Mouse (Mus musculus) kidney, postnatal 0 days (tissue): ENCODE results near the gene Gzmc. TPM values are rescaled to one million over a fixed set of nuclear protein-coding genes. Genes with fewer than 3 reads are reported as not detected.
"Not testable (repeated sequence)": the region's sequence is repeated elsewhere in the genome, so short reads cannot be mapped to it uniquely, and the experiment has no call there.

ENCODE experiments used
- ATAC-seq: fragments of 200-750 bp; cut with Nextera tagmentation; replicated peaks from 2 replicates; pipeline ENCODE4 v1.8.0; 2017; ENCODE audit warnings: low read depth, moderate number of reproducible peaks, moderate TSS enrichment, moderate library complexity; ENCODE audit not compliant: low FRiP score
- DNase-seq: peaks from one replicate; pipeline ENCODE4 v3.0.0-alpha.2; 2016; ENCODE audit warnings: low spot score
- H3K27ac ChIP-seq: fragments of 300-500 bp; sonication (generic); 2 replicates; pipeline ENCODE4 v1.5.1; 2014; ENCODE audit warnings: mild to moderate bottlenecking
- H3K27me3 ChIP-seq: fragments of 300-500 bp; sonication (generic); 2 replicates; pipeline ENCODE4 v1.6.1; 2014; ENCODE audit warnings: low read length, mixed read lengths; ENCODE audit not compliant: insufficient read depth
- H3K36me3 ChIP-seq: fragments of 300-500 bp; sonication (generic); 2 replicates; pipeline ENCODE4 v1.6.1; 2014; ENCODE audit warnings: low read length, mixed read lengths; ENCODE audit not compliant: insufficient read depth
- H3K4me1 ChIP-seq: fragments of 300-500 bp; sonication (generic); replicated peaks from 2 replicates; pipeline ENCODE4 v1.6.1; 2014; ENCODE audit warnings: antibody characterized with exemption, low read length, mixed read lengths; ENCODE audit not compliant: insufficient read depth
- H3K4me2 ChIP-seq: fragments of 300-500 bp; sonication (generic); 2 replicates; pipeline ENCODE4 v1.6.1; 2014; ENCODE audit warnings: mild to moderate bottlenecking, low read length, moderate library complexity, mixed read lengths
- H3K4me3 ChIP-seq: fragments of 300-500 bp; sonication (generic); replicated peaks from 2 replicates; pipeline ENCODE4 v1.5.1; 2014; ENCODE audit warnings: low read depth, low read length
- H3K9ac ChIP-seq: fragments of 300-500 bp; sonication (generic); 2 replicates; pipeline ENCODE4 v1.6.1; 2014; ENCODE audit warnings: low read depth, low read length
- H3K9me3 ChIP-seq: fragments of 300-500 bp; sonication (generic); replicated peaks from 2 replicates; pipeline ENCODE4 v1.6.1; 2016; ENCODE audit warnings: low read length, inconsistent platforms, mixed read lengths
- CTCF ChIP-seq: IDR thresholded peaks from 2 replicates; pipeline ENCODE4 v1.5.1; 2016; ENCODE audit warnings: antibody characterized with exemption, low read depth, mild to moderate bottlenecking, moderate library complexity
- WGBS: fragments of 180-500 bp; shearing (Covaris S2); extraction: QIAGEN DNeasy Blood & Tissue Kit; methylation state at CpG from one replicate; pipeline ENCODE4 v1.1.7; 2014; 5-methylcytosine and 5-hydroxymethylcytosine counted together
- polyA plus RNA-seq: library from polyadenylated mRNA; unstranded; fragments of >200 nt; fragmentation: Nextera tagmentation; extraction: Ambion mirVana; gene quantifications from 2 replicates; pipeline ENCODE4 v1.2.1, GENCODE M21; 2015

The Gzmc gene
- not detected in 2 replicates for polyA plus RNA-seq

DNA sequence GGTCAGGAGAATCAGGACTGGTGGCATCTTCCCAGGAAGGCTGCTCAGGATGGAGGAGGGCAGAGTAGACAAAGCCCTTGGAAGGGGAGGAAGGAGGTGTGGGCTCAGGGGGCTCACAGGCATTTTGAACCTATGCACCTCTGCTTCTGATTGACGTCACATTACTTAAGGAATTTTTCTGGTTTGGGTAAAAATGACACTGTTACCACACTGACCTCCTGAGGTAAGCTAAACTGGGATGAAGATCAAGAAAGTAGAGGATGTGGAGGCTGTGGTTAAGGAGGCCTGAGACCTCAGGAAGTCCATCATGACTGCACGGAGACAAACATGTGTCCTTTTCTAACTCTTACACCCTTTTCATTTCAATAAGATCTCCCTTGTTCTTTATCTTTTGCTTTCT lies at the start of gene Gzmc:
Gzmc (minus strand) TSS at position 101 of the 400 bp plus-strand sequence.
- ATAC-seq (no peak), DNase-seq (no peak)
- no peaks in the 10 kb centered on the region for H3K36me3 ChIP-seq
- WGBS: 71% methylated on average over 2 of the region's 2 CpGs
- H3K9me3 ChIP-seq: no peaks in the 10 kb centered on the region
- no peaks in the 10 kb centered on the region for H3K27me3 ChIP-seq
- TF ChIP-seq CTCF: no peak
- H3K4me2 ChIP-seq: no peak within 1 kb of the TSS
- H3K4me3 ChIP-seq: no peak within 1 kb of the TSS
- H3K4me1 ChIP-seq: no peaks in the 10 kb centered on the region
- H3K27ac ChIP-seq: no peak within 1 kb of the TSS
- no peak within 1 kb of the TSS for H3K9ac ChIP-seq

DNA sequence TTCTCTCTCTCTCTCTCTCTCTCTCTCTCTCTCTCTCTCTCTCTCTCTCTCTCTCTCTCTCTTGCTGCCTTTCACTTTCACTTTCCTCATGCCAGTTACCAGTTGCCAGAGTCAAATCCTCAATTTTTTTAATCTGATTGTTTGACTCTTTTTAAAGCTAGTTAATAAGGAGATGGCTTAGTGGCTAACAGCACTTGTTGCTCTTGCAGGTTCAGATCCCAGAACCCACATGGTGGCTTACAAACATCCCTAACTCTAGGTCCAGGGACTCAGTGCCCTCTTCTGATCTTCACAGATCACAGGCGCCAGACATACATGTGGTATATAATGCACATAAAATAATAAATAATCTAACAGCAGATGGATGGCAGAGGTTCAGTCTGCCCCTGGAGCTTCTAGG lies 49.4 kb upstream of the Gzmc start:
- no peak for ATAC-seq
- no peaks in the 10 kb centered on the region for H3K4me1 ChIP-seq
- no peak overlapping the region for H3K4me2 ChIP-seq
- H3K9ac ChIP-seq: no peak overlapping the region
- no peak overlapping the region for H3K4me3 ChIP-seq
- H3K36me3 ChIP-seq: no peaks in the 10 kb centered on the region
- 97% methylated on average over 1 of the region's 1 CpGs for WGBS
- DNase-seq: no peak
- H3K27ac ChIP-seq: no peak overlapping the region
- no peak for TF ChIP-seq CTCF
- H3K27me3 ChIP-seq: no peaks in the 10 kb centered on the region
- H3K9me3 ChIP-seq: no peaks in the 10 kb centered on the region

DNA sequence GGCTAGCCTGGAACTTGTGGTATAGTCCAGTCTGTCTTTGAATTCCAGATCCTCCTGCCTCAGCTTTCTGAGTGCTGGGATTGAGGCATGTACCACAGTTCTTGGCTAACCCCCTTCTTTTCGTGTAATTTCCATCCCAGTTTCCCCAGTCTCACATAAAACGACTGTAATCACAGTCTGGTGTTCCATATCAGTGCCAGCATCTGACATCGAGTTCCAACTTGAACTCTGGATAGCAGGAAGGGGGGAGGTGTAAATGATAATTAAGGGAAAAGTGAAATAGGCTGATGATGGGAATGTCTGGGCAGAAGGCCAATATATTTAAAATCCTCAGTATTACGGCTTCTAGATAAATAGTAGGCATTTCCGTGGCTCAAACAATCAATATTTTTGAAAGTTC lies 46.6 kb upstream of the Gzmc start:
- no peak overlapping the region for H3K4me2 ChIP-seq
- DNase-seq (no peak), ATAC-seq (no peak)
- no peaks in the 10 kb centered on the region for H3K9me3 ChIP-seq
- H3K9ac ChIP-seq: no peak overlapping the region
- no peak overlapping the region for H3K27ac ChIP-seq
- H3K4me3 ChIP-seq: no peak overlapping the region
- no peak for TF ChIP-seq CTCF
- WGBS: 43% methylated on average over 5 of the region's 5 CpGs
- no peaks in the 10 kb centered on the region for H3K36me3 ChIP-seq
- no peaks in the 10 kb centered on the region for H3K4me1 ChIP-seq
- H3K27me3 ChIP-seq: no peaks in the 10 kb centered on the region

DNA sequence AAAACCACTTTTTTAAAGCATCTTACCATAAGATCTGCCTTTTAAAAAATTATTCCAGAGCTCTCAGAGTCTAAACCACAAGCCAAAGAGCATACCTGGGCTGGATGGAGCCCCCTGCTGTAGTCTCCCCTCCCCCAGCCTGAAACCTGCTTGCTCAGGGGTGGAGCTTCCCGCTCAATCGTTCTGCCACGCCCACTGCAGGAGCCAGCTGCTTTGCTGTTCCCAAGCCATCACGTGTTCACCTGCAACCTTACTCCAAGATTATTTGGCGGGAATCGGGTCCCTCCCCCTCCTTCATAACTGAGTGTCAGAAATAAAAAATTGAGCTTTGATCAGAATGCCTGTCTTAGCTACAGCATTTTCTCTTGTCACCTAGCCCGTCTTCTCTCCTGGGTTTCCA lies 44.2 kb upstream of the Gzmc start:
- H3K4me1 ChIP-seq, DNase-seq, H3K4me2 ChIP-seq, H3K27me3 ChIP-seq, ATAC-seq, H3K4me3 ChIP-seq, H3K9me3 ChIP-seq, H3K9ac ChIP-seq, H3K36me3 ChIP-seq, H3K27ac ChIP-seq: not testable (repeated sequence)
- WGBS: 46% methylated on average over 7 of the region's 7 CpGs

DNA sequence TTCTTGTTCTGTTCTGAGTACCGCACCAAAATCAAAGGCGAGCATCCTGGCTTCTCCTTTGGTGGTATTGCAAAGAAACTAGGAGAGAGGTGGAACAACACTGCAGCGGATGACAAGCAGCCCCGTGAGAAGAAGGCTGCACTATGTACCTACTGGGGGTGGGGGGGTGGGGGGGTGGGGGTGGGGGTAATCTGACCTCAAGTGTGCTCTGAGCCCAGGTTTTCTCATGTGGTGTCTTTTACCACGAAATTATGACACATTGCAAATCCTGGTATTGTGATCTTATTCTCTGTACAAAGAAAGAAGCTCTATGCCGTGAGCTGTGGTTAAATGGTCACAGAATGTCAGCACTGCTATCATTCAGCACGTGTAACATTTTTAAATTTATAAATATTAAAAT lies 41.6 kb upstream of the Gzmc start:
- ATAC-seq, H3K27me3 ChIP-seq, H3K27ac ChIP-seq, H3K36me3 ChIP-seq, H3K4me1 ChIP-seq, H3K4me3 ChIP-seq, H3K4me2 ChIP-seq, DNase-seq, H3K9me3 ChIP-seq, H3K9ac ChIP-seq: not testable (repeated sequence)
- WGBS: 83% methylated on average over 7 of the region's 7 CpGs

DNA sequence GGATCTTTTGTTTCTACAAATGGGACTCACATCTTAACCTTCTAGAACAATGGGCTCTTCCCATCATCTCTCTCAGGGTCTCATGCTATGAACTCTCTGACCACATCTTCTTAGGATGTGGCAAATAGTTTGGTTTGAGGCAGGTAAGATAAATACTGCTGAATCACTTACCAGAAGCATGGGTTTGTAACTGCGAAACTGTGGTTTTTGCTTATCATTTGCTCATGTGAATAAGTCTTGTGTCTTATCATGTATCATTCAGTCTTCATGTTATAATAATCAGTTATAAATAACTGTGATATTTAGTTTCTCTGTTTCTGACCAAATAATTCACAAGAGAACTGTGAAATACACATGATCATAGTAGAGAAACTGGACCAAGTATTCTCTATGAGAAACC lies 31.7 kb upstream of the Gzmc start:
- no peaks in the 10 kb centered on the region for H3K4me1 ChIP-seq
- WGBS: 89% methylated on average over 1 of the region's 1 CpGs
- H3K4me3 ChIP-seq: no peak overlapping the region
- H3K36me3 ChIP-seq: no peaks in the 10 kb centered on the region
- H3K27me3 ChIP-seq: no peaks in the 10 kb centered on the region
- no peak for TF ChIP-seq CTCF
- H3K4me2 ChIP-seq: no peak overlapping the region
- DNase-seq (no peak), ATAC-seq (no peak)
- H3K9me3 ChIP-seq: no peaks in the 10 kb centered on the region
- no peak overlapping the region for H3K27ac ChIP-seq
- H3K9ac ChIP-seq: no peak overlapping the region

DNA sequence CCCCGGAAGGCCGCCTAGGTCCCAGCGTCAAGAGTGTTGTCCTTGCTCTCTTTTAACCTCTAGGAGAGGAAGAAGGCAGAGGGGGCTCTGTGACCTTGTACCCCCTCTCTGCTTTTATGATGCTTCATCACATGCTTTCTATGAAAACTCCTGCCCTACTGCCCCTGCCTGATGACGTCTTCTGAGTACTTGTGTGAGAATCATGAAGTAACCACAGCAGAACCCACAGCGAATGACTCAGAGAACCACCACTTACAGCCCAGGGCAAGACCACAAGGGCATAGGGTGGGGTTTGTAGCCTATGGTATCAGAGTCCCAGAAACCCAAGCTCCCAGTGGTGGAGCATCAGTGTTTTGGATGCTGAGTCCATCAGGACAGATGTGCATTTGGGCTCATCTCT lies 27.7 kb upstream of the Gzmc start, which contains the start of gene Gzmb:
Gzmb (minus strand) TSS at position 108 of the 400 bp plus-strand sequence.
- Histone ChIP-seq H3K9me3 (no peaks in the 10 kb centered on the region), H3K4me3 (no peak within 1 kb of the TSS), H3K27me3 (no peaks in the 10 kb centered on the region), H3K4me1 (no peaks in the 10 kb centered on the region), H3K9ac (no peak within 1 kb of the TSS), H3K27ac (no peak within 1 kb of the TSS), H3K36me3 (no peaks in the 10 kb centered on the region), H3K4me2 (no peak within 1 kb of the TSS)
- no peak for TF ChIP-seq CTCF
- 84% methylated on average over 5 of the region's 5 CpGs for WGBS
- DNase-seq (no peak), ATAC-seq (no peak)
